Mouse (Mus musculus) neural tube, embryonic 11.5 days (tissue): ENCODE results near the gene Rbfox1. TPM values are rescaled to one million over a fixed set of nuclear protein-coding genes. Genes with fewer than 3 reads are reported as not detected.

ENCODE experiments used
- ATAC-seq: fragments of 200-750 bp; cut with Nextera tagmentation; 2 replicates; pipeline ENCODE4 v1.8.0; 2017; ENCODE audit warnings: moderate number of reproducible peaks, mild to moderate bottlenecking, moderate TSS enrichment, moderate library complexity; ENCODE audit not compliant: insufficient read depth, low FRiP score, low TSS enrichment
- DNase-seq: peaks from one replicate; pipeline ENCODE4 v3.0.0-alpha.2; 2015; ENCODE audit warnings: low spot score
- H3K27ac ChIP-seq: fragments of 300-500 bp; sonication (generic); 2 replicates; pipeline ENCODE4 v1.5.1; 2014; ENCODE audit warnings: low read depth, mild to moderate bottlenecking, low read length
- H3K27me3 ChIP-seq: fragments of 300-500 bp; sonication (generic); 2 replicates; pipeline ENCODE4 v1.6.1; 2014; ENCODE audit warnings: mild to moderate bottlenecking, low read length, mixed read lengths; ENCODE audit not compliant: control insufficient read depth, insufficient read depth
- H3K36me3 ChIP-seq: fragments of 300-500 bp; sonication (generic); 2 replicates; pipeline ENCODE4 v1.6.1; 2014; ENCODE audit warnings: mild to moderate bottlenecking, low read length, moderate library complexity, mixed read lengths; ENCODE audit not compliant: control insufficient read depth, insufficient read depth
- H3K4me1 ChIP-seq: fragments of 300-500 bp; sonication (generic); 2 replicates; pipeline ENCODE4 v1.6.1; 2014; ENCODE audit warnings: low read length, mixed read lengths; ENCODE audit not compliant: control insufficient read depth, insufficient read depth
- H3K4me2 ChIP-seq: fragments of 300-500 bp; sonication (generic); 2 replicates; pipeline ENCODE4 v1.6.1; 2014; ENCODE audit warnings: low read depth, mild to moderate bottlenecking, moderate library complexity
- H3K4me3 ChIP-seq: fragments of 300-500 bp; sonication (generic); 2 replicates; pipeline ENCODE4 v1.5.1; 2014; ENCODE audit warnings: low read depth, low read length
- H3K9ac ChIP-seq: fragments of 300-500 bp; sonication (generic); 2 replicates; pipeline ENCODE4 v1.6.1; 2014; ENCODE audit warnings: mild to moderate bottlenecking, low read length
- H3K9me3 ChIP-seq: fragments of 300-500 bp; sonication (generic); 2 replicates; pipeline ENCODE4 v1.6.1; 2016; ENCODE audit warnings: low read length; ENCODE audit not compliant: control insufficient read depth
- WGBS: fragments of 180-500 bp; shearing (Covaris S2); extraction: QIAGEN DNeasy Blood & Tissue Kit; methylation state at CpG from one replicate; pipeline ENCODE4 v1.1.7; 2014; 5-methylcytosine and 5-hydroxymethylcytosine counted together
- polyA plus RNA-seq: library from polyadenylated mRNA; unstranded; fragments of >200 nt; fragmentation: Nextera tagmentation; extraction: Ambion mirVana; gene quantifications from 2 replicates; pipeline ENCODE4 v1.2.1, GENCODE M21; 2014

Gene Rbfox1
- polyA plus RNA-seq, 1 experiment from 2014 or later: 32.9 TPM

DNA sequence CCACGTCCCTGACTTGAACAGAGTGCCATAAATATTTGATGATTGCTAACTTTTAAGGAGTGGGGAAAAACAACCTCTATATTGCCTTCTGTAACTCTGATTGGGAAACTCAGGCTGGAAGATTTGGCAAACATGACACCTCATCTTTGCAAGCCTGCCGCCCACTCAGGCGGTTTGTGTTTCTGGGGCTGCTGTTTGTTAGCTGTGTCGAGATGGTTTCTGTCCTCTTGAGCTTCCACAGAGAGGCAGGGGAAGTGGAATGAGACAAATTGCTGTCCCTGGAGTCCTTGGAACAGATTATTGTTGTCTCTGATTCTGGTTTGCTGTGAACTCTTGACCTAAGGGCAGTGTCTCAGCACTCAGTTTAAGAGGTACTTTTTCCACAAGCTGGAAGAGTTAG, 1327.6 kb downstream of the Rbfox1 start:
- DNase-seq (no peak), ATAC-seq (no peak)
- Histone ChIP-seq H3K9ac (no peak overlapping the region), H3K9me3 (no peaks in the 10 kb centered on the region), H3K4me3 (no peak overlapping the region), H3K4me2 (no peak overlapping the region), H3K36me3 (no peaks in the 10 kb centered on the region), H3K27ac (no peak overlapping the region), H3K27me3 (no peaks in the 10 kb centered on the region), H3K4me1 (no peaks in the 10 kb centered on the region)
- whole genome bisulfite sequencing: 80% methylated on average over 4 of the region's 4 CpGs

DNA sequence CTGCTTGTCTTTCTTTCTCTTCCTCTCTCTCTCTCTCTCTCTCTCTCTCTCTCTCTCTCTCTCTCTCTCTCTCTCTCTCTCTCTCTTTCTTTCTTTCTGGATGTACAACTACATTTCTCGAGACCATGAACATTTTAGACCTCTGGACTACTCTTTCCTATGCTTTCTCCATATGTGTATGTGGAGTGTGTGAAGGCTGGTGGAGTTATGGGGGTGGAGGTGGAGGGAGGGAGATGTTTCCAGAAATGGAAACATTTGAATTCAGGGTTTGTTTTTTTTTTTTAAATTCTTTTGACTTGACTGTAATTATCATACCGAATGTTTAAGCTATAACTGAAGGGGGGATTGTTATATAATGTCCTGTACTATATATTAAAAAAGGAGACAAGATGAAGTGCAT, 1338.1 kb downstream of the Rbfox1 start:
- ATAC-seq: no peak

DNA sequence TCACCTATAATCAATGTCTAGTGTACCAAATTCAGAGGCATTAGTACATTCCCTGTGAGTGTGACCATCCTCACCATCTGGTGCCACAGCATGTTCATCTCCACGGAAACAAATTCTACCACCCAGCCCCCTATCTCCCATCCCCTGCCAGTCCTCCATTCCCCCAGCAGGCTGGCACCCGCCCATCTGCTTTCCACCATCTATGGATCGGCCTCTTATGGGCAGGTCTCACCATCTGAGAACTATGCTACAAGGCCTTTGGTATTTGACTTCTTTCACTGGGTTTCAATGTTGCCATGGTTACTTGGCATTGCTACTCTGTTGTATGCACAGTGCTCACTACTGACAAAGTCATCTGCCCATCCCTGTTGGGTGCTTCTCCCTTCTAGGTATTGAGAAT, 1340.8 kb downstream of the Rbfox1 start:
- no peak overlapping the region for H3K4me2 ChIP-seq
- no peak overlapping the region for H3K4me3 ChIP-seq
- no peak for ATAC-seq
- H3K9ac ChIP-seq: no peak overlapping the region
- no peak overlapping the region for H3K27ac ChIP-seq
- H3K9me3 ChIP-seq: no peaks in the 10 kb centered on the region
- 84% methylated on average over 3 of the region's 3 CpGs for WGBS
- no peak for DNase-seq
- H3K36me3 ChIP-seq: no peaks in the 10 kb centered on the region
- no peaks in the 10 kb centered on the region for H3K4me1 ChIP-seq
- no peaks in the 10 kb centered on the region for H3K27me3 ChIP-seq

More for the DNA sequence above, 1338.1 kb downstream of the Rbfox1 start:
- H3K36me3 ChIP-seq: no peaks in the 10 kb centered on the region
- H3K4me3 ChIP-seq: no peak overlapping the region
- no peaks in the 10 kb centered on the region for H3K27me3 ChIP-seq
- H3K4me2 ChIP-seq: no peak overlapping the region
- H3K4me1 ChIP-seq: no peaks in the 10 kb centered on the region
- 80% methylated on average over 2 of the region's 2 CpGs for WGBS
- H3K9me3 ChIP-seq: no peaks in the 10 kb centered on the region
- DNase-seq: no peak
- no peak overlapping the region for H3K27ac ChIP-seq
- H3K9ac ChIP-seq: no peak overlapping the region

DNA sequence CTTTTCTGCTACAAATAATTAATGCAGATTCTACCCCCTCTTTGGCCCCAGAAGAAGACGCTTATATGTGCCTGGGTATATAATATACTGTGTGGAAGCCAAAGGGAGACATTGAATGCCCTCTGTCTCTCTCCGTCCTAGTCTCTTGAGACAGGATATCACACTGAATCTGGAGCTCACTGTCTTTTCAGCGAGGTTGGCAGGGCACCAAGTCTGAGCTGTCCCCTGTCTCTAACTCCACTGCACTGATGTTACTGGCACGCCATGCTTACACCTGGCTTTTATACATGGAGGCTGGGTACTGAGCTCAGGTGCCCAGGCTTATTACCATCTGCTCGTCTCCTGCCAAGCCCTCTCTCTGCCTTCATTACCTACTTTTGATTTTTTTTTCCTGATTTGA, 1343.1 kb downstream of the Rbfox1 start:
- H3K27me3 ChIP-seq: no peaks in the 10 kb centered on the region
- 86% methylated on average over 5 of the region's 5 CpGs for WGBS
- H3K27ac ChIP-seq: no peak overlapping the region
- ATAC-seq (no peak), DNase-seq (no peak)
- no peak overlapping the region for H3K4me2 ChIP-seq
- H3K9me3 ChIP-seq: no peaks in the 10 kb centered on the region
- H3K4me1 ChIP-seq: no peaks in the 10 kb centered on the region
- H3K4me3 ChIP-seq: no peak overlapping the region
- no peaks in the 10 kb centered on the region for H3K36me3 ChIP-seq
- no peak overlapping the region for H3K9ac ChIP-seq

- no peak for DNase-seq
- no peaks in the 10 kb centered on the region for H3K36me3 ChIP-seq
- no peak overlapping the region for H3K27ac ChIP-seq
- H3K27me3 ChIP-seq: no peaks in the 10 kb centered on the region
- H3K9ac ChIP-seq: no peak overlapping the region
- ATAC-seq: no peak
- no peak overlapping the region for H3K4me3 ChIP-seq
- no peak overlapping the region for H3K4me2 ChIP-seq
- H3K4me1 ChIP-seq: no peaks in the 10 kb centered on the region
- no peaks in the 10 kb centered on the region for H3K9me3 ChIP-seq
- WGBS: 84% methylated on average over 4 of the region's 4 CpGs
These were observed 1344.1 kb downstream of the Rbfox1 start for GRCm38 (mm10) chr16:7229232-7229631.

DNA sequence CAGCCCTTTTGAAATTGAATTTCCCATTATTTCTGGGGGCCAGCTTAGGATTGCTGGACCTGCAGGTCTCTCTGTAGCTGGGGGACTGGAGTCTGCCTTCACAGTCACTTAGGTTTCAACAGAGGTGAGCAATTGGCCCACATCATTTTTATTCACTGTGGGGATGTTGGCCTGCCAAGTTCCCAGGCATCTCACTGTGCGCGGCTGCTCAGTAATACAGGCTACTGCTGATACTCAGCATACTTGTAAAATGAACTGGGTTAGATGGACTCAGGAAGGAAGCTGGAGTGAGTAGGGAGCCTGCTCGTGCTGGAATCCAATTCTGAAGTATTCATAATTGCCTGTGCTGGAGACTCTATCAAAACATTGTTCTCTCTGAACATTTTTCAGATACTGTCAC, 1356.5 kb downstream of the Rbfox1 start:
- 78% methylated on average over 3 of the region's 3 CpGs for WGBS
- no peak for ATAC-seq
- Histone ChIP-seq H3K27ac (no peak overlapping the region), H3K4me1 (no peaks in the 10 kb centered on the region), H3K4me2 (no peak overlapping the region), H3K27me3 (no peaks in the 10 kb centered on the region), H3K36me3 (no peaks in the 10 kb centered on the region), H3K4me3 (no peak overlapping the region), H3K9ac (no peak overlapping the region), H3K9me3 (no peaks in the 10 kb centered on the region)
- no peak for DNase-seq

DNA sequence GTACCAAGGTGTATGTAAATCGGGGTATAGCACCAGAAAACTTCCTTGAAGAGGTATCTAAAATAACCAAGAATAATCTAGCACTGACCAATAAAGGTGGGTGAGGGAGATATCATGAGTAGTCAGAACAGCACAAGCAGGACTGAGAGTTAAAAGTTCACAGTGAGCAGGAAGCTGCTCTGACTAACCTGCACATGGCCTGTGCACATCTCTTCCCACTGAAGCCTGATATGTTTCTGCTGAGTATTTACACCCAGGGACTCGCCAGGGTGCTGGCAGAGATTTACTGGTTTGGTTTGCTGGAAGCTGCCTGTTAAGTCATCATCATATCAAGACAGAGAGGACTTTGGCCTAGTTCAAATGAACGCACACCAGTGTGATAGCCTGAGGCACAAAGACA, 1357.3 kb downstream of the Rbfox1 start:
- no peak overlapping the region for H3K27ac ChIP-seq
- DNase-seq: no peak
- H3K9me3 ChIP-seq: no peaks in the 10 kb centered on the region
- H3K4me3 ChIP-seq: no peak overlapping the region
- H3K9ac ChIP-seq: no peak overlapping the region
- WGBS: 85% methylated on average over 3 of the region's 3 CpGs
- no peaks in the 10 kb centered on the region for H3K27me3 ChIP-seq
- H3K4me2 ChIP-seq: no peak overlapping the region
- no peaks in the 10 kb centered on the region for H3K36me3 ChIP-seq
- no peaks in the 10 kb centered on the region for H3K4me1 ChIP-seq
- no peak for ATAC-seq

- ATAC-seq (no peak), DNase-seq (no peak)
- no peak overlapping the region for H3K27ac ChIP-seq
- H3K27me3 ChIP-seq: no peaks in the 10 kb centered on the region
- no peaks in the 10 kb centered on the region for H3K36me3 ChIP-seq
- no peak overlapping the region for H3K9ac ChIP-seq
- no peak overlapping the region for H3K4me3 ChIP-seq
- H3K4me1 ChIP-seq: no peaks in the 10 kb centered on the region
- 81% methylated on average over 1 of the region's 1 CpGs for WGBS
- no peak overlapping the region for H3K4me2 ChIP-seq
- H3K9me3 ChIP-seq: no peaks in the 10 kb centered on the region
These were observed 1359.2 kb downstream of the Rbfox1 start for GRCm38 (mm10) chr16:7244382-7244781.

DNA sequence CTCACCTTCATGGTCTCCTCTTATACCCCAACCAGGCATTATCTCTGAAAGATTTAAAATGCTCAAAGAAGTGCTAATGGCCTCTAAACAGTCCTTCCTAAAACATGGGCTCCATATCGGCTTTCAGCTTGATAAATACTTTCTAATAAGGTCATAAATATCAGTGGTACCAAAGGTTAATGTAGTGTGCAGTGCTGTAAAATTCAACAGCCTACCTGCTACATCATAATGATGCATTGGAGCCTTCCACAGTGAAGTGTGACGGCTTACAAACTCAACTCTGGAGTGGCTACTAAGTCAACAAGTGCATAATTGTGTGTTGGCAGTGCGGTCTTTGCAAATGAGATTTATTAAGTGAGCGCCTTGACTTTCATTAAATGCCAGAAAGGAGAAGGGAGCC, 1366.5 kb downstream of the Rbfox1 start:
- H3K4me3 ChIP-seq: no peak overlapping the region
- H3K4me1 ChIP-seq: no peaks in the 10 kb centered on the region
- 73% methylated on average over 4 of the region's 4 CpGs for WGBS
- no peak overlapping the region for H3K9ac ChIP-seq
- H3K27me3 ChIP-seq: no peaks in the 10 kb centered on the region
- no peak overlapping the region for H3K27ac ChIP-seq
- H3K9me3 ChIP-seq: no peaks in the 10 kb centered on the region
- no peak for ATAC-seq
- no peaks in the 10 kb centered on the region for H3K36me3 ChIP-seq
- H3K4me2 ChIP-seq: no peak overlapping the region
- DNase-seq: no peak
